Mouse (Mus musculus) thymus, postnatal 4 days (tissue): ENCODE data around the gene Mpp4.

Experiments
- DNase-seq: peaks from one replicate; pipeline ENCODE4 v3.0.0; 2021

Gene Mpp4

GRCm38 (mm10) chr1:59163030-59163461, at the start of gene Mpp4:
TSS of gene Mpp4 (minus strand) at chr1:59163389.
- DNase-seq: peak; percentile 82

GRCm38 (mm10) chr1:59212951-59213350, 49.8 kb upstream of the Mpp4 start:
- DNase-seq: no peak

GRCm38 (mm10) chr1:59212076-59212779, 49.0 kb upstream of the Mpp4 start:
- no peak for DNase-seq

GRCm38 (mm10) chr1:59211651-59212050, 48.5 kb upstream of the Mpp4 start:
- DNase-seq: no peak

GRCm38 (mm10) chr1:59208331-59208730, 45.1 kb upstream of the Mpp4 start:
- DNase-seq: no peak

GRCm38 (mm10) chr1:59204489-59204888, 41.3 kb upstream of the Mpp4 start:
- DNase-seq: no peak

GRCm38 (mm10) chr1:59202367-59202766, 39.2 kb upstream of the Mpp4 start:
- DNase-seq: no peak

GRCm38 (mm10) chr1:59201561-59201960, 38.4 kb upstream of the Mpp4 start:
- DNase-seq: no peak

- DNase-seq: no peak
Measured at GRCm38 (mm10) chr1:59200960-59201359, 37.8 kb upstream of the Mpp4 start.

GRCm38 (mm10) chr1:59194979-59195378, 31.8 kb upstream of the Mpp4 start:
- DNase-seq: no peak

- no peak for DNase-seq
Measured at GRCm38 (mm10) chr1:59187786-59188185, 24.6 kb upstream of the Mpp4 start.

- no peak for DNase-seq
Measured at GRCm38 (mm10) chr1:59186317-59186716, 23.1 kb upstream of the Mpp4 start.

GRCm38 (mm10) chr1:59185410-59185809, 22.2 kb upstream of the Mpp4 start:
- no peak for DNase-seq

- DNase-seq: no peak
Measured at GRCm38 (mm10) chr1:59183045-59183444, 19.9 kb upstream of the Mpp4 start.

- DNase-seq: no peak
Measured at GRCm38 (mm10) chr1:59182373-59182772, 19.2 kb upstream of the Mpp4 start.

- peak; percentile 42 for DNase-seq
Measured at GRCm38 (mm10) chr1:59180003-59180402, 16.8 kb upstream of the Mpp4 start.

GRCm38 (mm10) chr1:59178401-59178800, 15.2 kb upstream of the Mpp4 start:
- no peak for DNase-seq

GRCm38 (mm10) chr1:59174514-59175373, 11.6 kb upstream of the Mpp4 start:
- no peak for DNase-seq

- DNase-seq: peak; percentile 61
Measured at GRCm38 (mm10) chr1:59173023-59173422, 9.8 kb upstream of the Mpp4 start.

GRCm38 (mm10) chr1:59171875-59172274, 8.7 kb upstream of the Mpp4 start:
- DNase-seq: peak; percentile 42

GRCm38 (mm10) chr1:59170290-59170689, 7.1 kb upstream of the Mpp4 start:
- DNase-seq: no peak

- DNase-seq: no peak
Measured at GRCm38 (mm10) chr1:59169586-59169985, 6.4 kb upstream of the Mpp4 start.

GRCm38 (mm10) chr1:59168556-59168955, 5.4 kb upstream of the Mpp4 start:
- no peak for DNase-seq
